Mouse (Mus musculus) midbrain, embryonic 14.5 days (tissue): ENCODE results near the gene Lck. TPM values are rescaled to one million over a fixed set of nuclear protein-coding genes. Genes with fewer than 3 reads are reported as not detected.
A peak's percentile ranks its signal among the peaks of the same experiment; 100 is the strongest.

Source experiments
- ATAC-seq: fragments of 200-750 bp; cut with Nextera tagmentation; 2 replicates; pipeline ENCODE4 v1.8.0; 2017; ENCODE audit warnings: moderate number of reproducible peaks, moderate library complexity; ENCODE audit not compliant: low FRiP score, low TSS enrichment
- DNase-seq: peaks from one replicate; pipeline ENCODE4 v3.0.0-alpha.2; 2015
- H3K27ac ChIP-seq: fragments of 300-500 bp; sonication (generic); replicated peaks from 2 replicates; pipeline ENCODE4 v1.5.1; 2014; ENCODE audit warnings: mild to moderate bottlenecking, low read depth, low read length, moderate library complexity
- H3K27me3 ChIP-seq: fragments of 300-500 bp; sonication (generic); 2 replicates; pipeline ENCODE4 v1.6.1; 2014; ENCODE audit warnings: low read length, control low read depth, mixed read lengths; ENCODE audit not compliant: control insufficient read depth, insufficient read depth
- H3K36me3 ChIP-seq: fragments of 300-500 bp; sonication (generic); 2 replicates; pipeline ENCODE4 v1.6.1; 2014; ENCODE audit warnings: low read length, control low read depth; ENCODE audit not compliant: control insufficient read depth, insufficient read depth
- H3K4me1 ChIP-seq: fragments of 300-500 bp; sonication (generic); 2 replicates; pipeline ENCODE4 v1.6.1; 2014; ENCODE audit warnings: mild to moderate bottlenecking, antibody characterized with exemption, low read length, control low read depth; ENCODE audit not compliant: control insufficient read depth, insufficient read depth
- H3K4me2 ChIP-seq: fragments of 300-500 bp; sonication (generic); 2 replicates; pipeline ENCODE4 v1.6.1; 2014; ENCODE audit warnings: mild to moderate bottlenecking, low read length, moderate library complexity
- H3K4me3 ChIP-seq: fragments of 300-500 bp; sonication (generic); replicated peaks from 2 replicates; pipeline ENCODE4 v1.5.1; 2014; ENCODE audit warnings: low read depth, low read length
- H3K9ac ChIP-seq: fragments of 300-500 bp; sonication (generic); replicated peaks from 2 replicates; pipeline ENCODE4 v1.6.1; 2014; ENCODE audit warnings: mild to moderate bottlenecking, low read length, moderate library complexity
- H3K9me3 ChIP-seq: fragments of 300-500 bp; sonication (generic); 2 replicates; pipeline ENCODE4 v1.6.1; 2016; ENCODE audit warnings: low read length, control low read depth, mixed read lengths; ENCODE audit not compliant: control insufficient read depth
- WGBS: fragments of 180-500 bp; shearing (Covaris S2); extraction: QIAGEN DNeasy Blood & Tissue Kit; methylation state at CpG from one replicate; pipeline ENCODE4 v1.1.7; 2014; 5-methylcytosine and 5-hydroxymethylcytosine counted together
- polyA plus RNA-seq: library from polyadenylated mRNA; unstranded; fragments of >200 nt; fragmentation: Nextera tagmentation; extraction: Ambion mirVana; gene quantifications from 2 replicates; pipeline ENCODE4 v1.2.1, GENCODE M21; 2014

The Lck gene
- polyA plus RNA-seq, 1 experiment from 2014 or later = 9.0 TPM

DNA sequence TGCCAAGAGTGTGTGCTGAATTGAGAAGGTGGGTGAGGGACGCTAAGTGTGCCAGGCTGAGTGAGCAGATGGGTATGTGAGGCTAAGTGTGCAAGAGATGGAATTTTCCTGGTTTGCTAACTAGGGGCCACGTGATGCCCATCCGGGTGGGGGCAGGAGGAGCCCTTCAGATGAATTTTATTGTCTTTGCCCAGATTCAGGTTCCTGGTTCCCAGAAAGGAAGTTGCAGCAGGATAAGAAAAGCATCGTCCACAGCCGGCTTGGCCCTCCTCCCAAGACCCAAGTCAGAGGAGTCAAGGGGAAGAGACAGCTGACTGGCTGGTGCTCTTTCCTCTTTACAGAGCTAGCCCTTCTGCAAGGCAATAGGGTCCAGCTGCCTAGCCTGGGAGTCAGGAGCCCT is 5.0 kb upstream of the Lck start, which contains the start of gene Fam167b:
Gene Fam167b, minus strand, starts transcription at position 84 of the 400 bp plus-strand sequence.
- Histone ChIP-seq H3K27me3 (no peaks in the 10 kb centered on the region), H3K4me1 (0 out of 2 replicates have a peak, but pooled peaks cover 8% of the 10 kb centered on the region), H3K4me3 (no peak within 1 kb of the TSS), H3K36me3 (no peaks in the 10 kb centered on the region), H3K27ac (no peak within 1 kb of the TSS), H3K4me2 (0 out of 2 replicates have a peak within 1 kb of the TSS, but pooled peaks have one; percentile 28), H3K9ac (no peak within 1 kb of the TSS), H3K9me3 (no peaks in the 10 kb centered on the region)
- ATAC-seq = no peak
- no peak for DNase-seq
- 92% methylated on average over 5 of the region's 5 CpGs for WGBS

DNA sequence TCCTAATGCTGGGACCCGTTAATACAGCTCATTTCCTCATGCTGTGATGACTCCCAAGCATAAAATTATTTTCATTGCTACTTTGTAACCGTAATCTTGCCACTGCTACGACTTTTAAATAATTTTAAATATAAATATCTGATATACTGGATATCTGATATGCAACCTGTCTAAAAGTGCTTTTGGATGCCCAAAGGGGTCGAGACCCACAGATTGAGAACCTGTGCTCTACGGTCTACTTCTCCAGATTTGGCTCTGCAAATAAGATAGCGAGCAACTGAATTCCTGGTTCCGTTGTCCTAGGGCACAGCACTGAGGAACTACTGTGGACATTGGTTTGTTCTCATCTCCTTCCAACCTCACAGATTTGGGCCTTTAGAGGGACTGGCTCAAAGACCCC is 4.2 kb upstream of the Lck start:
- H3K9me3 ChIP-seq = no peaks in the 10 kb centered on the region
- 0 out of 2 replicates have a peak, but pooled peaks cover 8% of the 10 kb centered on the region for H3K4me1 ChIP-seq
- H3K27me3 ChIP-seq = no peaks in the 10 kb centered on the region
- H3K9ac ChIP-seq = no peak overlapping the region
- H3K36me3 ChIP-seq = no peaks in the 10 kb centered on the region
- H3K4me3 ChIP-seq = no peak overlapping the region
- WGBS = 80% methylated on average over 7 of the region's 7 CpGs
- DNase-seq = no peak
- no peak for ATAC-seq
- H3K4me2 ChIP-seq = no peak overlapping the region
- no peak overlapping the region for H3K27ac ChIP-seq

DNA sequence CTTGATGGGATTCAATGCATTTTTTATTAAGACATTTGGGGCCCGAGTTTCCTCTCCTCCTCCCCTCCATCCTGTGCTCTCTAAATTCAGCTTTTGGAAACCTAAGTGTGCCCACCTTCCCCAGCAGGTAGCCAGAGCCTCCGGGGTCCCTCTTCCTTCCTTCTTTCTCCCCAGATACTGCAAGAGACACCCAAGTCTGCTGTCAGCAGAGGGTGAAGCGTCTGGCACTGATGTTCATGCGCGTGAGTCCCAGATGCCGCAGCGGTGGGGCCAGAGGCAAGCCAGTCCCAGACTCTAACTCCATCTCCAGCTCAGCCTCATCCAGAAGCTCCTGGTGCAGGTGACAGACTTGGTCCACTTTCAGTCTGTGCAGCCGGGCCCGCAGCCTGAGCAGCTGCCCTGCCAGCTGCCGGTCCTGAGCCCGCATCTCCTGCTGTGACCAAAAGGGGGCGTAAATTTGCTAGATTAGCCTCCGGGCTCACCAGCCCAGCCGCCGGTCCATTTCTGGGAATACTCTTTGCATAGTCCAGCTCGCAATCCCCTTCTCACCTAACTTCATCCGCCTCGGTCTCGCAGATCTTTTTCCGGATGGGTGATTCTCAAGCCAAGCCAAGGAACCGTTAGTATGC is 3.5 kb upstream of the Lck start:
- WGBS = 20% methylated on average over 21 of the region's 21 CpGs
- H3K4me3 ChIP-seq = no peak overlapping the region
- 0 out of 2 replicates have a peak, but pooled peaks cover 8% of the 10 kb centered on the region for H3K4me1 ChIP-seq
- DNase-seq (peak; percentile 83), ATAC-seq (no peak)
- no peaks in the 10 kb centered on the region for H3K36me3 ChIP-seq
- no peaks in the 10 kb centered on the region for H3K27me3 ChIP-seq
- H3K9ac ChIP-seq = peak overlapping the region; percentile 23; the same call in 1 of the 2 replicates
- H3K9me3 ChIP-seq = no peaks in the 10 kb centered on the region
- no peak overlapping the region for H3K27ac ChIP-seq
- H3K4me2 ChIP-seq = 0 out of 2 replicates have a peak overlapping the region, but pooled peaks have one; percentile 28

DNA sequence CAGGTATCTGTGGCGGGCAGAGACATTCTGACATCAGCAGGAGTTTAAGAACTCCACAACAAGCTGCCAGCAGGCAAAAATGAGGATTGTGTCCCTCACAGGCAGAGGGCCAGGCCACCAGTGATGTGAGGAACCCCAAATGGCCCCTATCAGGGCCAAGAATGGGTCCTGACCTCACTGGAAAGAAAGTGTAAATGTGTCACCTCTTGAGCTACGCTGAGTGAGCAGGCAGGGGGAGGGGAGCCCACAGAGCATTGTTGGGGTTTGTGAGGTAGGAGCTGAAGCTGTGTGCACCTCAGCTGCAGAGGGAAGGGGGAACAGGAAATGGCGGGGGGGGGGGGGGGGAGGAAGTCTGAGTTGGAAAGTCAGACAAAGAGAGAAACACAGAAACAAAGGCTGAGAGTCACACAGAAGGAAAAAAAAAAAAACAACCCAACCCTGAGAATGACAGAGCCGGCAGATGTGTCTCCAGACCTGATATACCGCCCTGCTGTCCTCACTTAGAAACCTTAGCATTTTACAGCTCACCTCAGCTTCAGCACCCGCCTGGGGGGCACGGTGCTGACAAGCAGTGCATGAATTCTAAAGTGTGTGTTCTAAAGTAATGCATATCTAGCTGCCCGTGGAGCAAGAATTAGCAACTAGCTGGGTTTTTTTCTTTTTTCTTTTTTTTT is 1.9 kb upstream of the Lck start:
- WGBS = 63% methylated on average over 7 of the region's 8 CpGs
- no peaks in the 10 kb centered on the region for H3K36me3 ChIP-seq
- no peak for ATAC-seq

DNA sequence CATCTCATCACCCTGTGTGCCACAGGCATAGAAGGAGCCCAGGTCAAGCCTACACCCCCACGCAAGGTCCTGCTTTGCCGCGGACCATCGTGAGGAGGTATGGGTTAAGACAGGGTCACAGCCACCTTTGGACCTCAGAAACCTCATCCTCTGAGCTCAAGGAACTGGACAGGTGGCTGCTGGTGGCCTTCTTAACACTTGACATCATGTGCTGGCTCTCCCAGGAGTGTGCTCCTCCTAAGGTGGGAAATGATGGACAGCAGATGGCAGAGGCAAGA is 409 bp downstream of the Lck start:
- Histone ChIP-seq H3K27me3 (no peaks in the 10 kb centered on the region), H3K36me3 (no peaks in the 10 kb centered on the region), H3K9ac (no peak overlapping the region), H3K4me3 (no peak overlapping the region), H3K4me1 (0 out of 2 replicates have a peak, but pooled peaks cover 8% of the 10 kb centered on the region), H3K9me3 (no peaks in the 10 kb centered on the region), H3K4me2 (no peak overlapping the region), H3K27ac (no peak overlapping the region)
- DNase-seq = no peak
- no peak for ATAC-seq
- WGBS = 93% methylated on average over 4 of the region's 4 CpGs

More for the DNA sequence above, 1.9 kb upstream of the Lck start:
- H3K27ac ChIP-seq = no peak overlapping the region
- H3K4me3 ChIP-seq = no peak overlapping the region
- no peaks in the 10 kb centered on the region for H3K9me3 ChIP-seq
- no peak for DNase-seq
- H3K27me3 ChIP-seq = no peaks in the 10 kb centered on the region
- H3K4me1 ChIP-seq = 0 out of 2 replicates have a peak, but pooled peaks cover 8% of the 10 kb centered on the region
- H3K4me2 ChIP-seq = no peak overlapping the region
- H3K9ac ChIP-seq = no peak overlapping the region

DNA sequence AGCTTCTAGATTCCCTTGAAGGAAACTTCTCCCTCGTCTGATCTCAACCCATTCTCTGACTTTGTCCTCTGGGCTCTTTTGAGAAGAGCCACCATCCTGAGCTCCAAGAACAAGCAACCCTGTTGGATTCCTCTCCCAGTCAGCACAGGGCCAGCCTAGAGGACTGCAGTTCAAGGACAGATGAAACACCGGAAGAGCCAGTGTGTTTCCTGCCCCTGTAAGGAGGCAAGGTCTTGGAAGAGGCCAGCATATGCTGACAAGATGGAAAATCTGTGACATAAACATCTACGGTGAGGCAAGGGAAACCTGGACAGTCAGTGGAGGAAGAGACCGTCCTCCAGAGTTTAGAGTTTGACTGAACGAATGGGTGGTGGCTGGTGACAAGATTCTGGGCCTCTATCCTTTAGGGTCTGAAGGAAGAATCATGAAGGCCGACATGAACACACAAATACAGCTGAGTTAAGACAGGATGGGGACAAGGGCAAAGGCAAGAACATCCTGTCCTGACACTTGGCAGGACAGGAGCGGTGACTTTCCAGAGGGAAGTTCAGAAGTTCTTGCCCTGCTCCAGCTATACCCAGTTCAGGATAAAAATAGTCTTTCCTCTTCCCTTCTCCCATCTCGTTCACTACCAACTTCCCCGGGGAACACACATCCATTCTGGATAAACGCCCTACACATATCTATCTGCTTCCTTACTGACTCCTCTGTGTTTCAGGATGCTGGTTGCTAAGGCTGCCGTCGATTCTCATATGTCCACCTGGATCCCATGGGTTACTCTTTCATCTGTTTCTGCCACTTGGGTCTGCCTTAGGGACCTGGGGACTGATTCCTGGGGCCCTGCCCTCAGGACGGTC is 977 bp downstream of the Lck start:
- Histone ChIP-seq H3K9me3 (no peaks in the 10 kb centered on the region), H3K36me3 (no peaks in the 10 kb centered on the region), H3K4me2 (no peak overlapping the region), H3K4me3 (no peak overlapping the region), H3K27ac (no peak overlapping the region), H3K9ac (no peak overlapping the region), H3K4me1 (0 out of 2 replicates have a peak, but pooled peaks cover 8% of the 10 kb centered on the region), H3K27me3 (no peaks in the 10 kb centered on the region)
- no peak for DNase-seq
- no peak for ATAC-seq
- WGBS = 88% methylated on average over 13 of the region's 13 CpGs

DNA sequence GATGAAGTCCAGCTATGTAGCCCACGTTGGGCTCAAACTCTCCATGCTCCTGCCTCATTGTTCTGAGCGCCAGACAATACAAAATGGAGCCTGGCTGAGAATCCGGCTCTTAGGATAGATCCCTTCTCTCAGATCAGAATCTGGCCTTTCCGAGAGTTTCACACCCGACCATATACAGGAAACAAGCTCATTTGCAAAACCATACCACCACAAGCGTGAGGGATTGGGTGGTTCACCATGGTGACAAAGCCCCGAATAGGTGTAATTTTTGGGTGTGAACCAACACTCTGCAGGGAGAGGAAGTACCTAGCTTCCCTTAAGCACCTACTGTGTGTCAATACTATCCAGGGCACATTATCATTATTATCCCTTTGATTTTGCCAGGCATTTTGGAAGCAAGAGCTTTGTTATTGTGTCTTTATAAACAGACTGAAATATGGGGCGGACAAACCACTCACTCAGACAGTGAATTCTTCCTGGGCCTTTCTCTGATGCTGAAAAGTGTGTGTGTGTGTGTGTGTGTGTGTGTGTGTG is 1.8 kb downstream of the Lck start:
- Histone ChIP-seq H3K9me3 (no peaks in the 10 kb centered on the region), H3K4me3 (no peak overlapping the region), H3K9ac (no peak overlapping the region), H3K4me2 (no peak overlapping the region), H3K4me1 (no peaks in the 10 kb centered on the region), H3K27me3 (no peaks in the 10 kb centered on the region), H3K27ac (no peak overlapping the region), H3K36me3 (no peaks in the 10 kb centered on the region)
- ATAC-seq (no peak), DNase-seq (no peak)
- 68% methylated on average over 8 of the region's 8 CpGs for WGBS

DNA sequence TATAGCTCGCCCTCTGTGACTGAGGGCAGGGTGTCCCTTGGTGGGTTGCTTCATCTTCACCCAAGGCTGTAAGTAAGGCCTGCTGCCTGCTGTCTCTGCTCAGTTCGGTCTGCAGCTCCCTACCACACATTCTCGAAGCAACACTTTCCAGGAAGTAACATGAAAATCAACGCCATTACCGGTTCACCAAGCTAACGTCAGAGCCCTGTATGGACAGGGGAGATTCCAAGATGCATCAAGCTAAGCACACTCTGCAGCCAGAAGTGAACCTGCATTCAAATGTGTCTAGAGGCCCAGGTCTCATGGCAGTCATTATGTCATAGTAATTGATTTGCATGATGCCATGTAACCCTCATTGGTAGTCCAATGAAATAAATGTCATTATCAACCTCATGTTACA is 3.4 kb downstream of the Lck start:
- no peaks in the 10 kb centered on the region for H3K4me1 ChIP-seq
- H3K9ac ChIP-seq = no peak overlapping the region
- no peak overlapping the region for H3K27ac ChIP-seq
- no peaks in the 10 kb centered on the region for H3K27me3 ChIP-seq
- H3K9me3 ChIP-seq = no peaks in the 10 kb centered on the region
- no peak for ATAC-seq
- H3K36me3 ChIP-seq = no peaks in the 10 kb centered on the region
- 90% methylated on average over 6 of the region's 6 CpGs for WGBS
- H3K4me2 ChIP-seq = no peak overlapping the region
- H3K4me3 ChIP-seq = no peak overlapping the region
- DNase-seq = no peak
